Mouse (Mus musculus): ENCODE results near the gene Ager. TPM values are rescaled to one million over a fixed set of nuclear protein-coding genes. Genes with fewer than 3 reads are reported as not detected.

Gene Ager
- polyA plus RNA-seq (2015; fragmentation: Nextera tagmentation; extraction: Ambion mirVana) = 1.5 and 2.5 TPM in 2 replicates

GRCm38 (mm10) chr17:34597566-34598095, at the start of gene Ager:
Gene Ager (plus strand): TSS chr17:34597862.

GRCm38 (mm10) chr17:34564003-34564421, 33.6 kb upstream of the Ager start, which contains the start of gene Notch4:
Gene Notch4 (plus strand): TSS chr17:34564268.

GRCm38 (mm10) chr17:34589681-34590101, 8.0 kb upstream of the Ager start, which contains the start of gene Gpsm3:
Gene Gpsm3 (plus strand): TSS chr17:34589806.

GRCm38 (mm10) chr17:34591029-34591993, 6.4 kb upstream of the Ager start, which contains the start of gene Pbx2:
Gene Pbx2 (plus strand): TSS chr17:34591266.

GRCm38 (mm10) chr17:34603375-34604060, 5.9 kb downstream of the Ager start, which contains the start of gene Rnf5:
Gene Rnf5 (minus strand): TSS chr17:34603690.

GRCm38 (mm10) chr17:34604061-34604508, 6.4 kb downstream of the Ager start, which contains the start of gene Agpat1:
Gene Agpat1 (plus strand): TSS chr17:34604262.

GRCm38 (mm10) chr17:34615871-34616270, 18.2 kb downstream of the Ager start, which contains the start of gene Egfl8:
Gene Egfl8 (minus strand): TSS chr17:34615971.

GRCm38 (mm10) chr17:34627943-34628643, 30.4 kb downstream of the Ager start, which contains the start of gene Ppt2:
Gene Ppt2 (minus strand): TSS chr17:34628510.

GRCm38 (mm10) chr17:34629221-34629751, 31.6 kb downstream of the Ager start, which contains the start of gene Prrt1:
Gene Prrt1 (plus strand): TSS chr17:34629533.

GRCm38 (mm10) chr17:34644608-34645007, 46.9 kb downstream of the Ager start, which contains the start of gene Fkbpl:
Gene Fkbpl (plus strand): TSS chr17:34644764.

GRCm38 (mm10) chr17:34646906-34647787, 49.5 kb downstream of the Ager start, which contains the start of gene Atf6b:
Gene Atf6b (plus strand): TSS chr17:34647146.

Other genes with a start within 250 kb of the Ager start
- gene Btnl2, start 243.0 kb upstream of the Ager start, polyA plus RNA-seq (2015; fragmentation: Nextera tagmentation; extraction: Ambion mirVana) = not detected in 2 replicates
- gene Btnl1, start 220.7 kb upstream of the Ager start, polyA plus RNA-seq (2015; fragmentation: Nextera tagmentation; extraction: Ambion mirVana) = not detected in 2 replicates
- 5.3 and 6.1 TPM in 2 replicates for gene BC051142, start 199.0 kb upstream of the Ager start, polyA plus RNA-seq (2015; fragmentation: Nextera tagmentation; extraction: Ambion mirVana)
- not detected in 2 replicates for gene Btnl4, start 120.5 kb upstream of the Ager start, polyA plus RNA-seq (2015; fragmentation: Nextera tagmentation; extraction: Ambion mirVana)
- not detected in 2 replicates for gene Btnl6, start 80.5 kb upstream of the Ager start, polyA plus RNA-seq (2015; fragmentation: Nextera tagmentation; extraction: Ambion mirVana)
- 4.4 and 6.3 TPM in 2 replicates for gene Notch4, start 33.6 kb upstream of the Ager start, polyA plus RNA-seq (2015; fragmentation: Nextera tagmentation; extraction: Ambion mirVana)
- gene Gpsm3, start 8.1 kb upstream of the Ager start, polyA plus RNA-seq (2015; fragmentation: Nextera tagmentation; extraction: Ambion mirVana) = 5.5 and 6.8 TPM in 2 replicates
- gene Pbx2, start 6.6 kb upstream of the Ager start, polyA plus RNA-seq (2015; fragmentation: Nextera tagmentation; extraction: Ambion mirVana) = 8.9 and 10.0 TPM in 2 replicates
- gene Rnf5, start 5.8 kb downstream of the Ager start, polyA plus RNA-seq (2015; fragmentation: Nextera tagmentation; extraction: Ambion mirVana) = 231 and 242 TPM in 2 replicates
- 109 and 123 TPM in 2 replicates for gene Agpat1, start 6.4 kb downstream of the Ager start, polyA plus RNA-seq (2015; fragmentation: Nextera tagmentation; extraction: Ambion mirVana)
- 23.9 and 34.3 TPM in 2 replicates for gene Egfl8, start 18.1 kb downstream of the Ager start, polyA plus RNA-seq (2015; fragmentation: Nextera tagmentation; extraction: Ambion mirVana)
- 20.3 and 21.8 TPM in 2 replicates for gene Ppt2, start 30.6 kb downstream of the Ager start, polyA plus RNA-seq (2015; fragmentation: Nextera tagmentation; extraction: Ambion mirVana)
- 7.6 and 8.8 TPM in 2 replicates for gene Prrt1, start 31.7 kb downstream of the Ager start, polyA plus RNA-seq (2015; fragmentation: Nextera tagmentation; extraction: Ambion mirVana)
- gene Fkbpl, start 46.9 kb downstream of the Ager start, polyA plus RNA-seq (2015; fragmentation: Nextera tagmentation; extraction: Ambion mirVana) = 14.2 and 16.1 TPM in 2 replicates
- gene Atf6b, start 49.3 kb downstream of the Ager start, polyA plus RNA-seq (2015; fragmentation: Nextera tagmentation; extraction: Ambion mirVana) = 73.3 and 80.3 TPM in 2 replicates
- 0.84 and 1.1 TPM in 2 replicates for gene Tnxb, start 72.7 kb downstream of the Ager start, polyA plus RNA-seq (2015; fragmentation: Nextera tagmentation; extraction: Ambion mirVana)
- gene C4b, start 146.0 kb downstream of the Ager start, polyA plus RNA-seq (2015; fragmentation: Nextera tagmentation; extraction: Ambion mirVana) = 2.0 and 2.5 TPM in 2 replicates
- gene Cyp21a1, start 206.7 kb downstream of the Ager start, polyA plus RNA-seq (2015; fragmentation: Nextera tagmentation; extraction: Ambion mirVana) = not detected in 2 replicates
- 39.4 and 46.3 TPM in 2 replicates for gene Stk19, start 239.1 kb downstream of the Ager start, polyA plus RNA-seq (2015; fragmentation: Nextera tagmentation; extraction: Ambion mirVana)
- gene Dxo, start 239.2 kb downstream of the Ager start, polyA plus RNA-seq (2015; fragmentation: Nextera tagmentation; extraction: Ambion mirVana) = 40.6 and 50.7 TPM in 2 replicates

Measured in neural tube, postnatal 0 days (tissue).